Mouse (Mus musculus): ENCODE results near the gene Csnk2a1.

GRCm38 (mm10) chr2:152216975-152217374 is 9.7 kb upstream of the Csnk2a1 start:
- no peak for TF ChIP-seq GATA1 (IDR thresholded peaks at IDR 0.05; ENCODE audit: borderline replicate concordance, low read length)
- no peak for TF ChIP-seq FLI1 (IDR thresholded peaks at IDR 0.05; ENCODE audit: low read length)

All from megakaryocyte, embryonic 14.5 days (primary cell).